Mouse (Mus musculus): Measurements from ENCODE around the gene Emb.

Gene Emb

DNA sequence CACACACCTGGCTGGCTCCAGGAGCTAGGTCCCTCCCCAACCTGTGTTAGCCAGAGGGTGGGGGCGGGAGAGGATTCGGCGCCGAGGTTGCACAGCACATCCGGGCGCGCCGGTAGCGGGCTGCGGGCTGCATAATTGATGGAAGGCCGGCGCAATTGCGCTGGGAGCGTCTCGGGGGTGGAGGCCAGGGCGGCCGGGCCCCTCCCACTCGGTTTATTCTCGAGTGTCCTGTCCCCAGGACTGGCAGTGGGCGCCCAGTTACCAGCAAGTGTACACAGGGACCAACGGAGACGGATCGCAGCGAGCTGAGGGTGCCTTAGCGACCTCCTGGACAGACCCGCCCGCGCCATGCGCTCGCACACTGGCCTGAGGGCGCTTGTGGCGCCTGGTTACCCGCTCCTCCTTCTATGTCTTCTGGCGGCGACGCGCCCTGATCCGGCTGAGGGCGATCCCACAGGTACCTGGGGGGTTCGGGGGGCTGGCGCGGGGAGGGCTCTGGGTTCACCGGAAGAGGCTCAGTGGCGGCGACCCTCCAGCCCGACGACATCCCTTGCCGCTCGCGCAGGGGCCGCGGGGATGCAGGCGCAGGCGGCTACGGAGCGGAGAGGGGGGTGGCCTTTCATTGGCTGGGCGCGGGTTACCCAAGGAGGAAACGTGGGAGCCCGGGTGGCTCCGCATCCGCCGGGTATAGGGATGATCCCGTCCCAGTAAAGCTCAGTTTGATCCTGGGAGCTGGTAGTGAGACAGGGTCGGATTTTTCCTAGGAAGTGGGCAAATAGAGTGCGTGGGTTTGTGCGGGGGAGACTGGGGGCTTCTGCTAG lies 12.4 kb downstream of the Emb start, which contains the start of gene Gm17509:
Gene Gm17509 (minus strand): TSS at position 575 of the 821 bp plus-strand sequence.
- peak; percentile 86 for DNase-seq (ENCODE audit: low read depth, low spot score)

DNA sequence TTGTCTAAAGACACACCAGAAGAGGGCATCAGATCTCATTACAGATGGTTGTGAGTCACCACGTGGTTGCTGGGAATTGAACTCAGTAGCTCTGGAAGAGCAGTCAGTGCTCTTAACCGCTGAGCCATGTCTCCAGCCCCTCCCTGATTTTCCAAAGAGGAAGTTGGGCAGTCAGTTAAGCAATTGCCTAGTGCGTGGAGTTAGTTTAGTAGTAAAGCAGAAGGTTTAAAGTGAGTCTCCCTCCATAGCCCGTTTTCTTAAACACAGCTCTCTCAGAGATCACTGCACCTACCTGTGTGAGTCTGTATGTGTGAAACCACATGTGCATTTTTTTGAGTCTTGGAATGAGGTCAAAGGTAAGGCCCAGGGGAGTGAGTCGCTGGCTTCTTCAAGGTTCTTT lies 14.8 kb downstream of the Emb start:
- no peak for DNase-seq (ENCODE audit: low read depth, low spot score)

DNA sequence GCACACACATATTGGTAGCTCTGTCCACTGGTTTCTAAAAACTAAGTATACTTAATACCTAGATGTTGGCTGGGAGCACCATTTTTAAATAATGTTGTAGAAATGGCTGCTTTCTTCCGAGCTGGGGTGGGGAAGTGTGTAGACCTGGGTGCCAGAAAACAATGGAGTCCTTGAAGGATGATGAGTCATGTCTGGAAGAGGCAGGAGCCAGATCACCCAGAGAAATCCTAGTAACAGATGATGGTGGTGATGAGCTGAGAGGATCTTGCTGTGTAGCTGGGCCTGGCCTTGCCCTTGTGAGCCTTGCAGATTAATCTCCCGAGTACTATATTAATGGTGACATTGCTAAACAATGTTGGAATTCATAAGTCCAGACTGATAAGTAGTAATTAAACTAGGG lies 16.6 kb downstream of the Emb start:
- DNase-seq (ENCODE audit: low read depth, low spot score): peak; percentile 67

DNA sequence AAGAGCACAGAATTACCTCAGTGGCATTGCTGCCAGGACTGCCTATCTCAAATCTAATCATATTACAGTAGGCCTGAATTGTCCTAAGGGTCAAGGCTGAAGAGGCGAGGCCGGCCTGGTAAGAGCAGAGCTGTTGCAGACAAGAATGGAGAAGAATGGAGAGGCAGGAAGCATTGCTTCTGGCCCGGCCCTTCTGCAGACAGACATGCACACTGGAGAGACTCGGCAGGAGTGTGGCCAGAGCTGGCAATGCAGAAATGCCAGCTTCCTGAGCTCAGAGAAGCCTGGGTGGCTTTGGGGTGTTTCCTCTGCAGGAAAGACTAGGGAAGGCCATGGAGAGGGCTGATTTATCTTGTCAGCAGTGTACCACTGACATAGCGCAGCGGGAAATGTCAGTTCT lies 17.2 kb downstream of the Emb start:
- DNase-seq (ENCODE audit: low read depth, low spot score): peak; percentile 40

DNA sequence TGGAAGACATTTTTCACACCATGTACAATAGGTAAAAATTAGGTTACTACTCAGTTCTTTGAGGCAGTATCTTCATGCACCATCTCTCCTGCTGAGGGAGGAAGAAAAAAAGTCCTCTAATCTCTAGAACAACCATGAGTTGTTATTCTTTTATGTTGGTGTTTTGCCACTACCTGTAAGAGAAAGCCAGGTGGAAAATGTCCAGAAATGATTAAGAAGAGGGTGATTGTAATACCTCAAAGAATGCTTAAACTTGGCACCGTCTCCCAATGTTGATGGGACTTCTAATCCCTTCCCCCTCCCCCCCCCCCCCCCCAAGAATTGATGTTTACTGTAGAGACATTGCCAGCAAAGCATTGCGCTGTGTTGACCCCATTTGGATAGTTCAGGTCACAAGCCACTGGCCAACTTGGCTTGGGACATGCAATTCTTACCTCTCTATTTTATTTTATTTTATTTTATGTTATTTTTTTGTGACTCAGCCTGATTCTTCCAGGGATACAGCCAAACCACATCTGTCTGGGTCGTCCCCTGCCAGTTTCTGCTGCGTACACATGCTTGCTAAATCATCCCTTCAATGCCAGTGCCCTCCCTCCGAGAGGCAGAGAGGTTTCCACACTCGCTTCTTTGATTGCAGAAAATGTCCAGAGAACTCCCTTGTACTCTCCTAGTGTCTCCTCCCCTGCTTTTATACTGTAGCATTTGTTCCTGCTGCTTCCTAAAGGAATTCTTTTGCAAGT lies 22.2 kb downstream of the Emb start:
- no peak for DNase-seq (ENCODE audit: low read depth, low spot score)

DNA sequence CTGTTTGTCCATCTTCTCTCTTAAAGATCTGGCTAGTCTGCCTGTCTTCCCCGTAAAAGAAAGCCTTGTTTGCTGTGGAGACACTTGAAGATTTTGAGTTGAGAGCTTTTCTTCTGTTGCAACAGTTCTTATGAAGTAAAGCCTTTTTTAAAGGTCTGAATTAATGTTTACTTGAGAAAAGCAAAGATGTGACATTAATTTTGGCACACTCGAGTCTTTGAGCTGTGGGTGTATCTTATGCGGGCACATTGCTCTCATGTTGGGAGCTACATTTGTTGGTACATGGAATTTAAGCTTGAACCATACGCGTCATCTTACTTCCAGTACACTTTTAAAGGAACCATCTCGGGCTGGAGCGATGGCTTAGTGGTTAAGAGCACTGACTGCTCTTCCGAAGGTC lies 25.5 kb downstream of the Emb start:
- DNase-seq (ENCODE audit: low read depth, low spot score): no peak

DNA sequence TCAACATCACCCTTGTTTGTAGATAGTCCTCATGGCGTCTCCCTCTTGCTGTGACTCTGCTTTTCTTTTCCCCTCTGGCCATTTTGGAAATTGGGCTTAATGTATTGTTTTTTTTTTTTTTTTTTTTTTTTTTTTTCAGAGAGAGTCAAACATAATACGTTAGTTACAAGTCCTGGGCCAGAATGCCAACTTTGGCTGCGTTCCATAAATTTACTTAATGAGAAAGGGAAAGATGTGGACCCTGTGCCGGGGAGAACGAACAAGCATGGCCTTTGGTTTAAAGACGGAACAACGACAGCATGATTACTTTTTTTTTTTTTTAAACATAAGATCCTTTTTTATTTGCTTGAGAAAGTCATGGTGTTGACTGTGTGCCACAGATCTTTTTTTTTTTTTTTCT lies 26.1 kb downstream of the Emb start:
- no peak for DNase-seq (ENCODE audit: low read depth, low spot score)

DNA sequence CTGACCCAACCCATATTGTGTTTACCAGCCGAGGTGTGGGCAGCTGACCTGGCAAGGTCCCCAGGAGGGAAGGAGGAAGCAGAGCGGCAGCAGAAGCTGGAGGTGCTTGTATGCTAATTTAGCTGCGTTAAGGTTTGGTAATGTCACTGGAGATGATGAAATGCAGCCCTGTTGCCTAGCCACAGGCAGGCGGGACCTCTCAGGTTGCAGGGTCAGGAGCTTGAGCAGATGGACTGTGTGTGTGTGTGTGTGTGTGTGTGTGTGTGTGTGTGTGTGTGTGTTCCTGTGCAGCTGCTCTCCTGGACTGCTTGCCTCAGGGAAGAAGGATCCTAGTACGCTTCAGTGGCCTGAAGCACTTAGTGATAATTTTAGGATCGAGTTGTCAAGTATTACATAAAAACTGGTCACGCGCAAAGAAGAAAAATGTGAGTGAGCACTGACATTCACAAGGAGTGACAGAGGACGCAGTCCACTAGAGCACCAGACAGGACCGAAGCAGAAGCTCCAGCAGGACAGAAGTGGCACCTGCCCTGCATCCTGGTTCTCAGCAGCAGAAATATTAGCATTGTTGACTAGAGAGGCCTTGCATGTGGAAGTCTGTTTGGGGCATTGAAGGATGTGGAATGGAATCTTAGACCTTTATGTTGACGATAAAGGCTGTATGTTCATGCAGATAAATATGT lies 27.3 kb downstream of the Emb start:
- DNase-seq (ENCODE audit: low read depth, low spot score): peak; percentile 88

DNA sequence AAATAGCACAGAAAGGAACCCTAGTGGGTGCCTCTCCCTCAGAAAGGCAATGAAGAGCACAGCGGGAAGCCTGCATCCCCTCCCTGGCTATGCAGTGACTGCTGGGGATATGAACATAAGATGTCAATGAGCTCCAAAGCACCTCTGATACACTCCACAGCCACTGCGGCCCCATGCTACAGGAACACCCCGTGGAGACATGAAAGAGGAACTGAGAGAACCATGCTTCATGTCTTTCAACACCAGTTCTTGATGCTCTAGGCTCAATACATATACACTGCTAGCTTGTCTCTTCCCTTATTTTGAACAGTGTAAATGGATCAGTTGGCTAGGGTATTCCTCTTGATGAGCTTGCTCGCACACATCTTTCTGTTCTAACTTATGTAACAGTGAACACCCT lies 28.8 kb downstream of the Emb start:
- DNase-seq (ENCODE audit: low read depth, low spot score): no peak

DNA sequence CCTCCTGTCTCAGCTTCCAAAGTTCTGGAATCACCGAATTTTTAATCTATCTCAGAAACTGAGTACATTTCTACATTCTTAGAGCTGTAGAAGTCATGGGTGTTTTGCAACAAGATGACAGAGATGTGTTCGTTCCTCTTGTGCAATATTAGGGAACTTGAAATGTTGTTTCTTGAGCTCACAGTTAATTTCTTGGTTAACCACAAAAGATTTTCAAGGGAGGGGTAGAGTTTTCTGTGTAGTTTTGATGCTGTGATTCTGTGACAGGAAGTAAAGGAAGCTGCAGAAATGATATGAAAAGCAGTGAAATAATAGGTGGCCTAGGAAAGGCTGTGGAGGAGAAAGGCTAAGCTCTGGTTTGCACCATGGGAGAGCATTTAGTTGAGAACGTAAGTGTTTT lies 33.7 kb downstream of the Emb start:
- no peak for DNase-seq (ENCODE audit: low read depth, low spot score)

DNA sequence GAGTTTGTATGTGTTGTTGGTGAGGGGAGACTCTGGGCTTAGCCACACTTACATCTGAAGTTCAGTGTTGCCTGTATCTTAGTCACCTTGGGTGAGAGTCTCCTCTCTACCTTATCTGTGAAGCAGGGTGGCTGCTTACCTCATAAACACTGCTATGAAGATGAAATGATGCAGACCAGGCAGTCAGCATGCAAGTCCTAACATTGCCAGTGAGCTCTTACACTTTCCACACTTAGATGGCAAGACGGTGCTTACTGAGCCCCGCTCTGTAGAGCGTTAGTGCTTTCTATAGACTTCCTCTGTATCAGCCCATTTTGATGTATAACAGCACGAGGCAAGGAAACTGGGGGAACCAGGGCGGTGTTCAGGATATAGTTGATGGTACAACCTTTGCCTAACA lies 34.3 kb downstream of the Emb start:
- no peak for DNase-seq (ENCODE audit: low read depth, low spot score)

DNA sequence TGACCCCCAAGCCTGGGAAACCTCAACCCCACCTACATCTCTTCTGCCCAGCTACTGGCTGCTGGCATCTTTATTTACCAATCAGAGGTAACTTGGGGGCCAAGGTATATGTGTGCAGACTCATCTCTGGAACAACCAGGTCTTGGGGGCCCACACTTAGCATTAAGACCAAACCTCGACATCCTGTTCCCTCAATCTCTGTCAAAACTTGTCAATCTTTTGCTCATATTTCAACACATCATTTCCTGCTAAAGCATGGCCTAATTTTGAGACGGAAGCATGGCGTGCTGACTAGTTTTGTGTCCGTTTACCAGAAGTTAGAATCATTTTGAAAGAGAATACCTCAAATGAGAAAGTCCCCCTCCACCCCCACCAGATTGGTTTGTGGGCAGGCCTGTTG lies 52.4 kb downstream of the Emb start:
- no peak for DNase-seq (ENCODE audit: low read depth, low spot score)

DNA sequence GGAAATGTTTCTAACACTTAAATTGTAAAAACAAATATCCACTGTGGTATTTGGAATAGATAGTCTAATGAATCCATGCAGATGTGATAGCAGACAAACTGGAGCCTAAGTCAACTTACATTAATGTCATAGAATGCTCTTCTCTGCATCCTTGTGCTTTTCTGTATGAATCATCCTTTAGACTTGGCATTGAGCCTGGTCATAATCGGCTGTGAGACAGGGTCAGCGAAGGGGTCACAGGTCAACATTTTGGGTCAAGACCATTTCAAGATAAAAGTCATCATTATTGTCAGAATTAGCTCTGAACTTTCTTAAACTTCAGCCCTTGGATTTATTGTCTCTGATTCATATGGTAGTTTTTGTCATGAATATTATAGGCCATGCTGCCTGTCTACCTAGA lies 57.8 kb downstream of the Emb start:
- no peak for DNase-seq (ENCODE audit: low read depth, low spot score)

DNA sequence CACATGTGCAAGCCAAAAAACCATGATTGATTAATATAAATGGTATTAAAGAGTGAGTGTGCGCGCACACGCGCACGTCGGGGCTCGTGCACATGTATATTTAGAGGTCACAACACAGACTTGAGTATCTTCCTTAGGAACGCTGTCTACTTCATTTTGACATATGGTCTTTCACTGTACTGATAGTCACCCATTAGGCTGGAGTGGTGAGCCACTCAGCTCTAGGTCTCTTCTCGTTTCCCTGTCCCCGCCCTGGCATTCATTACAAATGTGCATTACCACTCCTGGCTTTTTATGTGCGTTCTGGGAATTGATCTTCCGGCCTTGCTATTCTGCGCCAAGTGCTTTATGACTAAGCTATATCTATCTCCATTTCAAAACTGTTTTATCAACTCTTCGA lies 59.6 kb downstream of the Emb start:
- DNase-seq (ENCODE audit: low read depth, low spot score): no peak

DNA sequence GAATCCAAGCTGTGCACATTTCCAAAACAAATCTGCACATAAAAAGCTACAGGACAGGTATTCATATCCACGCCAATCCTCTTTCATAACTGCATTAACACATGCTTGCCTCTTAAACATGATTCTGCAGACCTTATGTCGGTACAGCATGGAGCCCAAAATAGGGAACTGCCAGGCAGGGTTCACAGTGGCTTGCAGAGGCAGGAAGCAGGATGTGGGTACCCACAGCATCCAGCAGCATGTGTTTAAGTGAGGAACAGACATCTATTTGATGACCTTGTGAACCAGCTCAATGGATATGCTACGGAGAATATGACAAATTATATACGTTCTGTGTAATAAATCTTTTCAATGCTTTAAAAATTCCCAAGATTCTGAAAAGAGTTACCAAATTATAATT lies 75.7 kb downstream of the Emb start:
- no peak for DNase-seq (ENCODE audit: low read depth, low spot score)

DNA sequence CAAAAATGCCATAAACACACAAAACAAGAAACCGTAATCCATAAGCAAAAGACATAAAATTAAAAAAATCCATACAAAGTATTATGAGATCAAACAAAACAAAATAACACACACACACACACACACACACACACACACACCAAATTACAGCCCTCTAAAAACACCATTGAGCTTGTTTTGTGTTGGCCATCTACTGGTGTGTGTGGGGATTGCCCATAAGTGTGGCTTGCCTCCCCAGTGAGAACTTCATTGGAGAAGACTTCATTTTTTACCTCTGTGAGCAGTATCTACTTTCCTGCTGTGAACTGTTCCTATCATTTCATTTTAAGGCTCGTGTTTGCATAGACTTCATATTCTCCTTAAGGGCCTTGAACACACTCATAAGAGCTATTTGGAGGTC lies 78.6 kb downstream of the Emb start:
- DNase-seq (ENCODE audit: low read depth, low spot score): peak; percentile 27

DNA sequence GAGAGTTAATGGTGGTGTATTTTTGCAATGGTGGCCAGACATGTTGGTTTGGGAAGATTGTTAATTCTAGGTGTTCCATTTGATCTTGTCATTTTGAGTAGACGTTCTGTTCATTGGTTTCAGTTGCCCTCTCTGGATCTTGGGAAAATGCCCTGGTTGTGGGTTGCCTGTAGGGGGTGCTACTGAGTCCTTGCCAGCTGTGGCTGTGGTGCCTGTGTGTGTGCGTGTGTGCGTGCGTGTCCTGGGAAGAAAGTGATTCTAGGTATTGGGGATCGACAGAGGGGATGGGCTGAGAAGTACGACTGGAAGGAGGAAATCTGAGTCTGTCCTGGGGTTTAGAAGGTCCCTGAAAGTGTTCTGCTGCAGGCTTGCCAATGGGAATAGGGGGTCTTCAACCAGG lies 79.1 kb downstream of the Emb start:
- no peak for DNase-seq (ENCODE audit: low read depth, low spot score)

DNA sequence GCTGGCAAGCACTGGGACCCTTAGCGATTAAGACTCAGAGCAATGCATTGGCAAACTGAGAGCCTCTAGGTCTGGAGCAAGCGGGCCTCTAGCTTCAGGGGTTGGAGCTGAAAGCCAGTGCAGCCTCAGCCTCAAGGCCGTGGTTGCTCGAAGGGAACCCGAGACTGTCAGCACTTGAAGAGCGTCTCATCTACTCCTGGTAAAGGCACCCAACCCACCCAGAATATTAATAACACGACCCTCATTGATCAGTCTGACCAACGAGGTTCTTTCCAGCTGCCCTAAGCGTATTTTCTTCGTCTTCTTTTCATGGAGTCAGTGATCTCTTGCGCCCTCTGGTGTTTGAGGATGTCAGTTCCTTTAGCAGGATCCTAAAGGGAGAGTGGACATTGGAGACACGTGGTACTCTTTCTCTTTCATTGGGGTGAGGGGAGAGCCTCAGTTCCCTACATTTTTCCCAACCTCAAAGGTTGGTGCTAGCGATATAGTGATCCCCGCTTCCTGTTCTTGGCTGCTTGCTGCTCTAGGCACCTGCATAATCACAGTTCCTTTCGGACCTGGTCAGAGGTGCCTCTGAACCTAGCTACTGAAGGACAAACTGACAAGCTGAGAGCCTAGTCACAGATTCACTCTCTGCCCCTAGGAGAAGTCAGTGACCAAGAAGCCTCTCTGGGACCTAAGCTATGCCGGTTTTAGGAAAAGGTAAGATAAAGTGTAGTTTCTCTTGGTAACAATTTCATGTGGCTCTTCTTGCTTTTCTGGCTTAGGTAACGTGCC lies 81.3 kb downstream of the Emb start:
- DNase-seq (ENCODE audit: low read depth, low spot score): peak; percentile 77

DNA sequence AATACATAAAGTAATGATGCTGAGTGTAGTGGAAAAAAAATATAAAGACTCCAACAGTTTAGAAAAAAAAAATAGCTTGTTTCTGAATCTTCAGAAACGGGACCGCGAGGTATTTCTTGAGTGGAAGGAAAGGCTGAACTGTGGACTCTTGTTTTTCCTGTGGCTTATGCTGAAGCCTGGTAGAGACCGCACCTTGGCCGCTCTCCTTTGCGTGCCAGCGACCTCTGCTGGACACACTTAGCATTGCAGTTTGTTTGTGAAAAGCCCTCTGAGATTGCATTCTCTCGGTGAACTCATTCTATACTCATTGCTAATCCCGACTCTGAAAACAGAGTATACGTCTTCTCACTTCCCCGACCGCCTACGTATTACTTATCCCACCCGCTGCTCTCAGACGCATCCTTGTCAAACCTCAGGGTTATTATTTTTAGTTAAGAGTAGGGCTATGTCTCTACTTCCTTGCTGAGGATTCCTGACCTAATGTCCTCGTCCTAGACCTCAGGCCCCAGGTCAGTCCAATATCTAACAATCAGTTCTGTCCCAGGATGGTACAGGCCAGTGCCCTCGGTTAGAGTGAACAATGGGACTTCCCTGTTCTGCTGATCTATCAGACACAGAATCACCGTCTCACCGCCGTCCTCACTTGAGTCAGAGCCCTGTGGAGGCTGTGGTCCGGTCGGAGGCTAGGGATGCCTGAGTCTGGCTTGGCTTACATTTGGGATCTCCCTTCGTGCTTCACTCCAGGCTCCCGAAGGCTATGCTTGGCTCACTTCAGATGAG lies 103.3 kb downstream of the Emb start:
- peak; percentile 74 for DNase-seq (ENCODE audit: low read depth, low spot score)

All from brain, adult 2 months (tissue).